Mouse (Mus musculus) left cerebral cortex, adult 2 months (tissue): ENCODE measurements around the gene Rfx4. TPM values are rescaled to one million over a fixed set of nuclear protein-coding genes. Genes with fewer than 3 reads are reported as not detected.

ENCODE experiments used
- DNase-seq, 2 experiments: peaks; one replicate each; pipeline ENCODE4 v3.0.0; 2021 to 2022; ENCODE audit warnings: low spot score in 2 of 2, mixed read lengths in 1 of 2; ENCODE audit errors: extremely low spot score in 1 of 2
- H3K27ac ChIP-seq: fragments of 200-600 bp; 2 replicates; pipeline ENCODE4 v1.8.1; 2022
- H3K4me3 ChIP-seq: fragments of 200-600 bp; 2 replicates; pipeline ENCODE4 v1.8.1; 2022
- CTCF ChIP-seq: fragments of 200-600 bp; IDR thresholded peaks from 2 replicates; pipeline ENCODE4 v1.8.1; 2022; ENCODE audit warnings: antibody characterized with exemption, mild to moderate bottlenecking, moderate library complexity
- intact Hi-C: fragments of 180-260 bp; cut with DNase I; formaldehyde crosslinking; loops from one replicate; pipeline ENCODE4 v1.15.1; 2025
- total RNA-seq, 2 experiments: library from RNA; stranded (reverse); gene quantifications; 2 replicates each; pipeline ENCODE4 v1.2.3; 2021

The Rfx4 gene
- total RNA-seq, 2 experiments from 2014 or later = 10.3 to 13.4 TPM

- Histone ChIP-seq H3K27ac (peak overlapping the region; percentile 0; the same call in 1 of the 2 replicates), H3K4me3 (no peak overlapping the region)
Measured at GRCm38 (mm10) chr10:84908471-84908870, 152.6 kb downstream of the Rfx4 start.

GRCm38 (mm10) chr10:84909021-84909801 lies 153.3 kb downstream of the Rfx4 start:
- Histone ChIP-seq H3K27ac (peak overlapping the region; percentile 74), H3K4me3 (no peak overlapping the region)
- intact Hi-C loops = loop anchor here (5.0 kb wide), 1 partner anchor 197 kb away; no protein-coding TSS in a partner anchor
- peak; percentile 52 to 59 for DNase-seq
- TF ChIP-seq CTCF = no peak

More at GRCm38 (mm10) chr10:84908471-84908870, 152.6 kb downstream of the Rfx4 start:
- DNase-seq = no peak
- intact Hi-C loops = loop anchor here (5.0 kb wide), 1 partner anchor 196 kb away; no protein-coding TSS in a partner anchor
- TF ChIP-seq CTCF = no peak

- H3K4me3 ChIP-seq = no peak overlapping the region
- intact Hi-C loops = no loop called here
- peak overlapping the region; percentile 74; the same call in 1 of the 2 replicates for H3K27ac ChIP-seq
- TF ChIP-seq CTCF = no peak
- DNase-seq = no peak
Measured at GRCm38 (mm10) chr10:84910194-84910593, 154.3 kb downstream of the Rfx4 start.

- no peak for DNase-seq
- intact Hi-C loops = no loop called here
- Histone ChIP-seq H3K27ac (no peak overlapping the region), H3K4me3 (no peak overlapping the region)
- TF ChIP-seq CTCF = no peak
Measured at GRCm38 (mm10) chr10:84910758-84911384, 155.0 kb downstream of the Rfx4 start.

- Histone ChIP-seq H3K27ac (no peak overlapping the region), H3K4me3 (no peak overlapping the region)
- DNase-seq = no peak
- intact Hi-C loops = no loop called here
- no peak for TF ChIP-seq CTCF
Measured at GRCm38 (mm10) chr10:84913148-84913547, 157.3 kb downstream of the Rfx4 start.

GRCm38 (mm10) chr10:84915476-84915875 lies 159.6 kb downstream of the Rfx4 start:
- no peak overlapping the region for H3K4me3 ChIP-seq
- no peak for TF ChIP-seq CTCF
- no peak for DNase-seq
- intact Hi-C loops = loop anchor here (5.0 kb wide), 2 partner anchors 47 to 187 kb away; partner anchors contain the start of genes Fhl4 and Tmem263
- H3K27ac ChIP-seq = no peak overlapping the region

GRCm38 (mm10) chr10:84916810-84917730 lies 161.2 kb downstream of the Rfx4 start, which contains the start of gene Ric8b:
Gene Ric8b (plus strand): TSS chr10:84917616.
- DNase-seq = peak; percentile 95 to 97
- peak within 1 kb of the TSS; percentile 99 for H3K27ac ChIP-seq
- peak within 1 kb of the TSS; percentile 98 for H3K4me3 ChIP-seq
- intact Hi-C loops = loop anchor here (1.0 to 5.0 kb wide), 3 partner anchors 45 to 271 kb away; partner anchors contain the start of genes Fhl4 and Tmem263
- TF ChIP-seq CTCF = no peak; the same call in 1 of the 2 replicates

- intact Hi-C loops = loop anchor here (1.0 to 5.0 kb wide), 3 partner anchors 45 to 271 kb away; partner anchors contain the start of genes Fhl4 and Tmem263
Measured at GRCm38 (mm10) chr10:84917731-84918095, 161.9 kb downstream of the Rfx4 start.

GRCm38 (mm10) chr10:84926336-84926735 lies 170.5 kb downstream of the Rfx4 start:
- intact Hi-C loops = no loop called here
- H3K4me3 ChIP-seq = no peak overlapping the region
- no peak overlapping the region for H3K27ac ChIP-seq
- no peak for DNase-seq
- TF ChIP-seq CTCF = no peak

More at GRCm38 (mm10) chr10:84917731-84918095, 161.9 kb downstream of the Rfx4 start:
- DNase-seq = peak in 1 of 2 experiments; percentile 49
- H3K4me3 ChIP-seq = peak overlapping the region; percentile 98
- TF ChIP-seq CTCF = no peak
- peak overlapping the region; percentile 99 for H3K27ac ChIP-seq

- Histone ChIP-seq H3K4me3 (no peak overlapping the region), H3K27ac (no peak overlapping the region)
- DNase-seq = no peak
- intact Hi-C loops = no loop called here
- TF ChIP-seq CTCF = no peak
Measured at GRCm38 (mm10) chr10:84926885-84927284, 171.0 kb downstream of the Rfx4 start.

GRCm38 (mm10) chr10:84928465-84928864 lies 172.6 kb downstream of the Rfx4 start:
- intact Hi-C loops = no loop called here
- TF ChIP-seq CTCF = no peak
- no peak overlapping the region for H3K27ac ChIP-seq
- no peak for DNase-seq
- no peak overlapping the region for H3K4me3 ChIP-seq
